Mouse (Mus musculus) embryonic stem cell, embryonic (primary cell): ENCODE measurements around the gene Bach2.

Source experiments
- CTCF ChIA-PET, 4 experiments: fragments of 300-600 bp in 2 of 4; fragments of 350-600 bp in 2 of 4; sonication (Branson Sonifier 250); formaldehyde crosslinking; loops; one replicate each; lab custom pipeline; 2022; ENCODE audit warnings: inconsistent platforms in 2 of 4; lab: Charles Lee
- POLR2A ChIA-PET, 4 experiments: fragments of 300-600 bp in 2 of 4; fragments of 350-600 bp in 2 of 4; sonication (Branson Sonifier 250); formaldehyde crosslinking; loops; one replicate each; lab custom pipeline; 2022; ENCODE audit warnings: antibody characterized with exemption in 4 of 4, inconsistent platforms in 1 of 4; lab: Charles Lee

Gene Bach2

GRCm38 (mm10) chr4:32351236-32351635, 112.6 kb downstream of the Bach2 start:
- POLR2A ChIA-PET: interaction anchor here in 1 of 4 experiments (0.7 kb wide), 1 partner anchor 13 kb away, joined by 5 read pairs; no protein-coding TSS in a partner anchor
- CTCF ChIA-PET: interaction anchor here in 1 of 4 experiments (0.6 kb wide), 1 partner anchor 633 kb away, joined by 3 read pairs; no protein-coding TSS in a partner anchor

GRCm38 (mm10) chr4:32351661-32352246, 113.2 kb downstream of the Bach2 start:
- CTCF ChIA-PET: interaction anchor here in 2 of 4 experiments (0.6 kb wide), 2 partner anchors 596 to 633 kb away, joined by 3 to 6 read pairs; no protein-coding TSS in a partner anchor
- POLR2A ChIA-PET: no interaction called here

- POLR2A ChIA-PET: no interaction called here
- CTCF ChIA-PET: interaction anchor here in 1 of 4 experiments (0.6 kb wide), 1 partner anchor 596 kb away, joined by 6 read pairs; no protein-coding TSS in a partner anchor
Measured at GRCm38 (mm10) chr4:32352442-32352841, 113.8 kb downstream of the Bach2 start.

- POLR2A ChIA-PET: no interaction called here
Measured at GRCm38 (mm10) chr4:32352842-32353241, 114.2 kb downstream of the Bach2 start.

GRCm38 (mm10) chr4:32355935-32356617, 117.5 kb downstream of the Bach2 start:
- POLR2A ChIA-PET: no interaction called here
- CTCF ChIA-PET: no interaction called here

More at GRCm38 (mm10) chr4:32352842-32353241, 114.2 kb downstream of the Bach2 start:
- CTCF ChIA-PET: no interaction called here

- CTCF ChIA-PET: interaction anchor here in 2 of 4 experiments (0.7 kb wide), 2 partner anchors 108 to 127 kb away, joined by 3 to 4 read pairs; no protein-coding TSS in a partner anchor
- POLR2A ChIA-PET: interaction anchor here in 1 of 4 experiments (0.5 kb wide), 1 partner anchor 15 kb away, joined by 3 read pairs; no protein-coding TSS in a partner anchor
Measured at GRCm38 (mm10) chr4:32357996-32358600, 119.5 kb downstream of the Bach2 start.

GRCm38 (mm10) chr4:32358602-32359464, 120.2 kb downstream of the Bach2 start:
- ChIA-PET CTCF (no interaction called here), POLR2A (interaction anchor here in 1 of 4 experiments (0.5 kb wide), 1 partner anchor 15 kb away, joined by 3 read pairs; no protein-coding TSS in a partner anchor)

- ChIA-PET POLR2A (no interaction called here), CTCF (no interaction called here)
Measured at GRCm38 (mm10) chr4:32359634-32360033, 121.0 kb downstream of the Bach2 start.

GRCm38 (mm10) chr4:32360496-32360895, 121.9 kb downstream of the Bach2 start:
- POLR2A ChIA-PET: no interaction called here
- CTCF ChIA-PET: no interaction called here

GRCm38 (mm10) chr4:32363488-32363984, 124.9 kb downstream of the Bach2 start:
- CTCF ChIA-PET: no interaction called here
- POLR2A ChIA-PET: interaction anchor here in 3 of 4 experiments (0.6 to 1.4 kb wide), 3 partner anchors 12 to 18 kb away, joined by 3 to 5 read pairs (median 4); no protein-coding TSS in a partner anchor

- ChIA-PET POLR2A (interaction anchor here in 2 of 4 experiments (0.5 to 1.3 kb wide), 8 partner anchors 11 to 764 kb away, joined by 3 to 6 read pairs (median 3); no protein-coding TSS in a partner anchor), CTCF (no interaction called here)
Measured at GRCm38 (mm10) chr4:32365144-32365907, 126.7 kb downstream of the Bach2 start.

GRCm38 (mm10) chr4:32366176-32366575, 127.6 kb downstream of the Bach2 start:
- ChIA-PET POLR2A (interaction anchor here in 1 of 4 experiments (0.6 to 1.3 kb wide), 4 partner anchors 11 to 161 kb away, joined by 3 read pairs; no protein-coding TSS in a partner anchor), CTCF (no interaction called here)

- CTCF ChIA-PET: no interaction called here
- POLR2A ChIA-PET: no interaction called here
Measured at GRCm38 (mm10) chr4:32368345-32368744, 129.7 kb downstream of the Bach2 start.

GRCm38 (mm10) chr4:32373085-32373484, 134.5 kb downstream of the Bach2 start:
- POLR2A ChIA-PET: interaction anchor here in 1 of 4 experiments (0.7 kb wide), 1 partner anchor 15 kb away, joined by 3 read pairs; no protein-coding TSS in a partner anchor
- CTCF ChIA-PET: interaction anchor here in 1 of 4 experiments (0.6 kb wide), 1 partner anchor 69 kb away, joined by 4 read pairs; no protein-coding TSS in a partner anchor

- CTCF ChIA-PET: no interaction called here
- POLR2A ChIA-PET: interaction anchor here in 1 of 4 experiments (0.7 kb wide), 1 partner anchor 15 kb away, joined by 3 read pairs; no protein-coding TSS in a partner anchor
Measured at GRCm38 (mm10) chr4:32373527-32373926, 134.9 kb downstream of the Bach2 start.

GRCm38 (mm10) chr4:32374751-32375582, 136.4 kb downstream of the Bach2 start:
- POLR2A ChIA-PET: interaction anchor here in 1 of 4 experiments (1.6 kb wide), 1 partner anchor 11 kb away, joined by 4 read pairs; no protein-coding TSS in a partner anchor
- CTCF ChIA-PET: no interaction called here
